Mouse (Mus musculus): ENCODE results near the gene Zfp758. TPM values are rescaled to one million over a fixed set of nuclear protein-coding genes. Genes with fewer than 3 reads are reported as not detected.

Zfp758 gene
- polyA plus RNA-seq, 1 experiment from 2014 or later = 16.2 TPM

Other genes with a start within 250 kb of the Zfp758 start
- gene Zfp947, start 195.3 kb upstream of the Zfp758 start, polyA plus RNA-seq (2018) = 1.4 to 3.0 TPM (median 2.0 TPM) in 3 replicates
- gene Zfp994, start 135.8 kb upstream of the Zfp758 start, polyA plus RNA-seq (2018) = 6.5 to 14.3 TPM (median 6.9 TPM) in 3 replicates
- gene CT030661.1, start 46.6 kb upstream of the Zfp758 start, polyA plus RNA-seq (2018) = 15.5 to 36.3 TPM (median 16.8 TPM) in 3 replicates
- gene Zfp944, start 53 bp upstream of the Zfp758 start, polyA plus RNA-seq (2018) = 5.3 to 13.3 TPM (median 8.0 TPM) in 3 replicates
- gene Zfp946, start 62.8 kb downstream of the Zfp758 start, polyA plus RNA-seq (2018) = 6.9 to 20.2 TPM (median 7.3 TPM) in 3 replicates
- gene Vmn2r111, start 212.0 kb downstream of the Zfp758 start, polyA plus RNA-seq (2018) = not detected in 3 replicates
- not detected in 3 replicates for gene Vmn2r112, start 239.5 kb downstream of the Zfp758 start, polyA plus RNA-seq (2018)

All from macrophage (primary cell).